Mouse (Mus musculus): ENCODE results near the gene Pofut1. TPM values are rescaled to one million over a fixed set of nuclear protein-coding genes. Genes with fewer than 3 reads are reported as not detected.
"Not testable (repeated sequence)": the region's sequence is repeated elsewhere in the genome, so short reads cannot be mapped to it uniquely, and the experiment has no call there.

The Pofut1 gene
- polyA plus RNA-seq, 1 experiment: 14.3 TPM

DNA sequence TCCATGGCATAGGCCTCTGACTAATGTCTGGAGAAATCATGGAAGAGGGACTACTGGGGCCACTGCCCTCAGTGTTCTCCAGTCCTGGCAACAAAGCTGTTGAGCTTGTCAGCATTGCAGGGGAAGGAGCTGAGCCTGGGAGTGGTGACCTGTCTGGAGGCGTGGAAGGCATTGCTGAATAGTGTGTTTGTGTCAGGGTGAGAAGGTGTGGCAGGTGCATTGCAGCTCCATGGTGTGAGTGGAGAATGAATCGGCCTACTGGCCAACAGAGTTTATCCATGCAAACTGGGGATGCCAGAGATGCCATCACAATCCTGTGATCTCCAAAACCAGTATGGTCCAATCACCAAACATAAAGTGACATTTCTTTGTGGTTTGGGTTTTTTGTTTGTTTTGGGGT, 15.3 kb downstream of the Pofut1 start:
- Histone ChIP-seq H3ac (ENCODE audit: control insufficient read depth, insufficient read length, low read depth) (no peak overlapping the region), H3K79me3 (ENCODE audit: low read depth) (no peaks in the 10 kb centered on the region), H3K27me3 (ENCODE audit: control insufficient read depth, insufficient read depth, insufficient read length) (no peaks in the 10 kb centered on the region), H3K36me3 (ENCODE audit: control insufficient read depth, insufficient read depth) (peaks cover 23% of the 10 kb centered on the region), H3K79me2 (ENCODE audit: control insufficient read depth, insufficient read depth) (no peaks in the 10 kb centered on the region), H3K4me3 (ENCODE audit: insufficient read depth, poor library complexity, severe bottlenecking) (no peak overlapping the region)
- no peak for TF ChIP-seq MYOD1 (IDR thresholded peaks at IDR 0.05; ENCODE audit: control insufficient read depth, insufficient read length, low read depth)
- no peak for TF ChIP-seq USF1 (IDR thresholded peaks at IDR 0.05; ENCODE audit: low read depth)
- no peak for TF ChIP-seq MYOG (IDR thresholded peaks at IDR 0.05; ENCODE audit: control insufficient read depth, extremely low read depth, insufficient read length)
- TF ChIP-seq CTCF (IDR thresholded peaks at IDR 0.05; ENCODE audit: control insufficient read depth, insufficient read depth, insufficient read length): no peak
- no peak for TF ChIP-seq MAX (IDR thresholded peaks at IDR 0.05)
- no peak for TF ChIP-seq CEBPB (IDR thresholded peaks at IDR 0.05; ENCODE audit: low read depth)
- no peak for TF ChIP-seq FOSL1 (IDR thresholded peaks at IDR 0.05; ENCODE audit: insufficient read depth, low read length, poor library complexity, severe bottlenecking)

DNA sequence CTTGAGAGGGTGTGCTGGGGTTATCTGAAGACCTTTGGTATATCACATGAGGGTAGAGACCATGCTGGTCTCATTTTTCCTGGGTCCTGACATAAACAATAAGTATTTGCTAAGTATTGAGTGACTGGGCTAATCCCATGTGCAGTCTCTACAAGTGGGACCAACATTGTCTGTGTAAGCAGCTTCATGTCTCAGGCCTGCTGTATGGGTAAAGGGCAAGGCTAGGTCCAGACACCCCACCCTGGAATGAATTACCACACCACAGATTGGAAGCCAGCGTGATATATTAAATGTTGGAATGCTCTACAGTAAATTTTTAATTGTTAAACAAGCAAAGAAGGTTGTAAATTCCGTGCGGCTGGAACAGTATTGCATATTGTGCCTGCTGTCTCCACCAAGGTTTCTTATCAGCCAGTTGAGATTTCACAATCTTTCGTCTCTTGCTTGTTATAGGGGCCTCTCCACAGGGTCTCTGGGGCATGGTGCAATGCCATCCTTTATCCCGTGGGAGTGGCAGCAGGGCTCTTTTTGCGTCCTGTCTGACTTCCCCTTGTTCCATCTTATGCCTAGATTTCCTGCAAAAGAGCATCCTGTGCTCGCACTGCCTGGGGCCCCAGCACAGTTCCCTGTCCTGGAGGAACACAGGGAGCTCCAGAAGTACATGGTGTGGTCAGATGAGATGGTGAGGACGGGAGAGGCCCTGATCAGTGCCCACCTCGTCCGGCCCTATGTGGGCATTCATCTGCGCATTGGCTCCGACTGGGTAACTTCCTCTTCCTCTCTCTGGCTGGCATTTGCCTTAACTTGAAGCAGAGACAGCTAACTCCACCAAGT, 17.9 kb downstream of the Pofut1 start:
- TF ChIP-seq FOSL1 (IDR thresholded peaks at IDR 0.05; ENCODE audit: insufficient read depth, low read length, poor library complexity, severe bottlenecking) (no peak), CTCF (IDR thresholded peaks at IDR 0.05; ENCODE audit: control insufficient read depth, insufficient read depth, insufficient read length) (no peak), MYOD1 (IDR thresholded peaks at IDR 0.05; ENCODE audit: control insufficient read depth, insufficient read length, low read depth) (no peak), CEBPB (IDR thresholded peaks at IDR 0.05; ENCODE audit: low read depth) (no peak), USF1 (IDR thresholded peaks at IDR 0.05; ENCODE audit: low read depth) (no peak), MYOG (IDR thresholded peaks at IDR 0.05; ENCODE audit: control insufficient read depth, extremely low read depth, insufficient read length) (no peak), MAX (IDR thresholded peaks at IDR 0.05) (no peak)
- no peak overlapping the region for H3K4me3 ChIP-seq (ENCODE audit: insufficient read depth, poor library complexity, severe bottlenecking)
- peaks cover 13% of the 10 kb centered on the region for H3K36me3 ChIP-seq (ENCODE audit: control insufficient read depth, insufficient read depth)
- H3K79me2 ChIP-seq (ENCODE audit: control insufficient read depth, insufficient read depth): no peaks in the 10 kb centered on the region
- no peak overlapping the region for H3ac ChIP-seq (ENCODE audit: control insufficient read depth, insufficient read length, low read depth)
- no peaks in the 10 kb centered on the region for H3K79me3 ChIP-seq (ENCODE audit: low read depth)
- H3K27me3 ChIP-seq (ENCODE audit: control insufficient read depth, insufficient read depth, insufficient read length): no peaks in the 10 kb centered on the region

GRCm38 (mm10) chr2:153259864-153260674, 18.7 kb downstream of the Pofut1 start:
- H3ac ChIP-seq (ENCODE audit: control insufficient read depth, insufficient read length, low read depth): no peak overlapping the region
- peaks cover 13% of the 10 kb centered on the region for H3K36me3 ChIP-seq (ENCODE audit: control insufficient read depth, insufficient read depth)
- no peak overlapping the region for H3K4me3 ChIP-seq (ENCODE audit: insufficient read depth, poor library complexity, severe bottlenecking)
- TF ChIP-seq USF1 (IDR thresholded peaks at IDR 0.05; ENCODE audit: low read depth) (no peak), CTCF (IDR thresholded peaks at IDR 0.05; ENCODE audit: control insufficient read depth, insufficient read depth, insufficient read length) (no peak), MYOD1 (IDR thresholded peaks at IDR 0.05; ENCODE audit: control insufficient read depth, insufficient read length, low read depth) (no peak), MAX (IDR thresholded peaks at IDR 0.05) (no peak), MYOG (IDR thresholded peaks at IDR 0.05; ENCODE audit: control insufficient read depth, extremely low read depth, insufficient read length) (no peak), CEBPB (IDR thresholded peaks at IDR 0.05; ENCODE audit: low read depth) (no peak), FOSL1 (IDR thresholded peaks at IDR 0.05; ENCODE audit: insufficient read depth, low read length, poor library complexity, severe bottlenecking) (no peak)
- H3K79me3 ChIP-seq (ENCODE audit: low read depth): no peaks in the 10 kb centered on the region
- no peaks in the 10 kb centered on the region for H3K27me3 ChIP-seq (ENCODE audit: control insufficient read depth, insufficient read depth, insufficient read length)
- H3K79me2 ChIP-seq (ENCODE audit: control insufficient read depth, insufficient read depth): no peaks in the 10 kb centered on the region

DNA sequence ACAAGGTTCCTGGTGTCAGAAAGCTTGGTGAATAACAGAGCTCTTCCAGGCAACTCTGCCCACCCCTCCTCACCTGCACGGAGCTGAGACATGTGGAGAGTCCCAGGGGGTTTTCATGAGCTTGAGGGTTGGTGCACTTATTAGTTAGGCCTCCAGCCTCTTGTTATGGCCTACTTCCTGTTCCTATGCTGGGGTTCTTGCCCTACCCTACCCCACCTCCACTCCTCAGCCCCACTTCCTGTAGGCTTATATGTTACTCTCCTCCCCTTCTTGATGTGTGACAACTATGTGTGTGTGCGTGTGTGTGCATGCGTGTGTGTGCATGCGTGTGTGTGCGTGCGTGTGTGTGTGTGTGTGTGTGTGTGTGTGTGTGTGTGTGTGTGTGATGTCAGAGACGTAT, 21.7 kb downstream of the Pofut1 start:
- Histone ChIP-seq H3K79me3 (ENCODE audit: low read depth) (no peaks in the 10 kb centered on the region), H3K79me2 (ENCODE audit: control insufficient read depth, insufficient read depth) (no peaks in the 10 kb centered on the region), H3K27me3 (ENCODE audit: control insufficient read depth, insufficient read depth, insufficient read length) (no peaks in the 10 kb centered on the region), H3K4me3 (ENCODE audit: insufficient read depth, poor library complexity, severe bottlenecking) (no peak overlapping the region), H3K36me3 (ENCODE audit: control insufficient read depth, insufficient read depth) (peaks cover 22% of the 10 kb centered on the region), H3ac (ENCODE audit: control insufficient read depth, insufficient read length, low read depth) (no peak overlapping the region)
- no peak for TF ChIP-seq MYOD1 (IDR thresholded peaks at IDR 0.05; ENCODE audit: control insufficient read depth, insufficient read length, low read depth)
- TF ChIP-seq CTCF (IDR thresholded peaks at IDR 0.05; ENCODE audit: control insufficient read depth, insufficient read depth, insufficient read length): no peak
- no peak for TF ChIP-seq USF1 (IDR thresholded peaks at IDR 0.05; ENCODE audit: low read depth)
- TF ChIP-seq MAX (IDR thresholded peaks at IDR 0.05): no peak
- no peak for TF ChIP-seq MYOG (IDR thresholded peaks at IDR 0.05; ENCODE audit: control insufficient read depth, extremely low read depth, insufficient read length)
- TF ChIP-seq CEBPB (IDR thresholded peaks at IDR 0.05; ENCODE audit: low read depth): no peak
- no peak for TF ChIP-seq FOSL1 (IDR thresholded peaks at IDR 0.05; ENCODE audit: insufficient read depth, low read length, poor library complexity, severe bottlenecking)

- no peak overlapping the region for H3K4me3 ChIP-seq (ENCODE audit: insufficient read depth, poor library complexity, severe bottlenecking)
- no peak overlapping the region for H3ac ChIP-seq (ENCODE audit: control insufficient read depth, insufficient read length, low read depth)
- H3K79me2 ChIP-seq (ENCODE audit: control insufficient read depth, insufficient read depth): no peaks in the 10 kb centered on the region
- TF ChIP-seq FOSL1 (IDR thresholded peaks at IDR 0.05; ENCODE audit: insufficient read depth, low read length, poor library complexity, severe bottlenecking): no peak
- no peak for TF ChIP-seq MYOD1 (IDR thresholded peaks at IDR 0.05; ENCODE audit: control insufficient read depth, insufficient read length, low read depth)
- TF ChIP-seq CEBPB (IDR thresholded peaks at IDR 0.05; ENCODE audit: low read depth): no peak
- TF ChIP-seq CTCF (IDR thresholded peaks at IDR 0.05; ENCODE audit: control insufficient read depth, insufficient read depth, insufficient read length): no peak
- TF ChIP-seq USF1 (IDR thresholded peaks at IDR 0.05; ENCODE audit: low read depth): no peak
- no peak for TF ChIP-seq MYOG (IDR thresholded peaks at IDR 0.05; ENCODE audit: control insufficient read depth, extremely low read depth, insufficient read length)
- no peak for TF ChIP-seq MAX (IDR thresholded peaks at IDR 0.05)
- peaks cover 15% of the 10 kb centered on the region for H3K36me3 ChIP-seq (ENCODE audit: control insufficient read depth, insufficient read depth)
- H3K27me3 ChIP-seq (ENCODE audit: control insufficient read depth, insufficient read depth, insufficient read length): no peaks in the 10 kb centered on the region
- H3K79me3 ChIP-seq (ENCODE audit: low read depth): no peaks in the 10 kb centered on the region
These were observed 26.0 kb downstream of the Pofut1 start for GRCm38 (mm10) chr2:153267331-153267730.

GRCm38 (mm10) chr2:153270231-153270915, 29.0 kb downstream of the Pofut1 start:
- H3K79me2 ChIP-seq (ENCODE audit: control insufficient read depth, insufficient read depth); H3K79me3 ChIP-seq (ENCODE audit: low read depth); H3K36me3 ChIP-seq (ENCODE audit: control insufficient read depth, insufficient read depth); H3K27me3 ChIP-seq (ENCODE audit: control insufficient read depth, insufficient read depth, insufficient read length); H3K4me3 ChIP-seq (ENCODE audit: insufficient read depth, poor library complexity, severe bottlenecking); H3ac ChIP-seq (ENCODE audit: control insufficient read depth, insufficient read length, low read depth): not testable (repeated sequence)

GRCm38 (mm10) chr2:153274200-153274918, 33.0 kb downstream of the Pofut1 start:
- not testable (repeated sequence) for H3ac ChIP-seq (ENCODE audit: control insufficient read depth, insufficient read length, low read depth); H3K79me3 ChIP-seq (ENCODE audit: low read depth); H3K36me3 ChIP-seq (ENCODE audit: control insufficient read depth, insufficient read depth); H3K4me3 ChIP-seq (ENCODE audit: insufficient read depth, poor library complexity, severe bottlenecking); H3K27me3 ChIP-seq (ENCODE audit: control insufficient read depth, insufficient read depth, insufficient read length); H3K79me2 ChIP-seq (ENCODE audit: control insufficient read depth, insufficient read depth)
